Mouse (Mus musculus) adrenal gland, postnatal 4 days (tissue): ENCODE measurements around the gene Sh3pxd2a. TPM values are rescaled to one million over a fixed set of nuclear protein-coding genes. Genes with fewer than 3 reads are reported as not detected.
A peak's percentile ranks its signal among the peaks of the same experiment; 100 is the strongest.

Experiments
- DNase-seq, 2 experiments: peaks; one replicate each; pipeline ENCODE4 v3.0.0; 2021 to 2022; ENCODE audit warnings: low spot score in 2 of 2, mixed read lengths in 2 of 2
- total RNA-seq, 2 experiments: library from RNA; stranded (reverse); gene quantifications; 2 replicates each; pipeline ENCODE4 v1.2.3; 2021

The Sh3pxd2a gene
- total RNA-seq, 2 experiments from 2014 or later = 81.7 to 88.7 TPM

DNA sequence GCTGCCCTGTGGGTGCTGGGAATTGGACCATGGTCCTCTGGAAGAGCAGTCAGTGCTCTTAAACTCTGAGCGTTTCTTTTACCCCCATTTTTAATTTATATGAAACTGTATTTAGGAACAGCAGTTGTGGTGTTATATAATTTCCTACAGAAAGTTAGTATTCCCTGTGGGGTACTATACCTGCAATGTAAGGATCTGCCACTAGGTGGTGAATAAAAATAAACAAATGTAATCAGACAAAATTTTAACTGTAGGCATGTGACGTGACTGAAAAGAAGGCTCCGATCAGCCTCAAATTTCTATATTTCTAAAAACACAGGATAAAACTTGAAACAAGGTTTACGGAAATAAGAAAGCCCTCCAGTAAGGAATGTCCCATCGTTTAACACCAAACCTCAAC lies 81.9 kb downstream of the Sh3pxd2a start:
- no peak for DNase-seq

DNA sequence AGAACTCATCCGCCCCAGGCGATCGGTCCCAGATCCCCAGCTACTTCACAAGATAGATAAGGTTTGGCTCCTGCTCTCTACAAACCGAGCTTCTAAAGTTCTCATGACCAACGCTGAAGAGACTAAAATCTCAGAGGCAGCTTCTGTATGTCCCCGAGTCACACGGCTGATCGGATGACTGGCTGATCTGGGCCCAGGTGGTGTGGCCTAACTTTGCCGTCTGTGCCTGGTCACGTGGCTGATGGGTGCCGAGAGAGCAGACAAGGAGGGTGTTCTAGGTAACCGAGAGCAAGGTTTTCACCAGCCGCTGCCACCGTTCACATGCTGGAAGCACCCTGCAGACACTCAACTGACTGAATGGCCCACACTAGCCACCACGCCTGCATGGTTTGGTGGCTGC lies 83.2 kb downstream of the Sh3pxd2a start:
- no peak for DNase-seq

DNA sequence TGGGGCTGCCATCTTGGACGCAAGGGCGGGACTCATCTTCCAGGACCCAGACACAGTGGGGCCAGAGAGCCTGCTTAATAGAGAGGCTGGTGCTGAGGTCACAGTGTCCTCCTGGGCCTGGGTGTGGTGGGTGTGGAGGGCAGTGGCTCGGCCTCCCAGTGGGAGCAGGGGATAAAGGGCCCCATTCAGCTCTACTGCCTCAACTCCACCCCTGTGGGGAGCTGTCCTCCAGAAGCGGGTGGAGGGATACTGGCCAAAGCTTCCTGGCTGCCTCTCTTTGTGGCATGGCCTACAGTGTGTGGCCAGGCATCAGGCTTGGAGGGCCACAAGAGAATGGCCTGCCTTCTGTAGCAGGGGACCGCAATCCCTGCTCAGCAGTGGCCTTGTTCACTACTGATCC lies 85.1 kb downstream of the Sh3pxd2a start:
- no peak for DNase-seq

DNA sequence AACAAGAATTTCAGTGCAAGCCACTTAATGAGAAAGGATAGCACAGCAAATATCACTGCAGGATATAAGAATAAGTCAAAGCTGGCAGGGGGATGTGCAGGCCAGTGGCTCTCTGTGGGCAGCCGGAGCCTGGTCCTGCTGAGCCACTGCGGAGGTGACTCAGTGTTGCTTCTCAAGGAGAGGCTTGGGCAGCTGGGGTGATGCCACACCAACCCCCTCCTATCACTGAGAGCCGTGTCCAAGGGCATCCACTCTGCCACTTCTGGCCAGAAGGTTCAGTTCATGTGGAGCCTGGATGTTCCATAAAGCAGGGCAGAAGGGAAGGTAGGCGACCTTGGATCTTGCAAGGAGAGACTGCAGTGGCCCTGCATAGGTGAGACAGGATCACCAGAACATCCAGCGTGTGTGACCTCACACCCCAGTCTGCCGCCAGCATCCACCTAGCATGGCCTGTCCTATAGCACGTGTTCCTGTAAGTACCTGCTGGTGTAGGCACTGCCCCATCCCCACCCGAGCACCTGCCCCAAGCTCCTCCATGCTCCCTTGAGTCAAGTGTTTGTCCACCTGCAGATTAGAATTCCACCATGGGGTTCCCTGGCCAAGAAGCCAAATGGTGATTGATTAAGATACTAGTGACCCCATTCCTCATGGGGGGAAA lies 89.2 kb downstream of the Sh3pxd2a start:
- DNase-seq = no peak

DNA sequence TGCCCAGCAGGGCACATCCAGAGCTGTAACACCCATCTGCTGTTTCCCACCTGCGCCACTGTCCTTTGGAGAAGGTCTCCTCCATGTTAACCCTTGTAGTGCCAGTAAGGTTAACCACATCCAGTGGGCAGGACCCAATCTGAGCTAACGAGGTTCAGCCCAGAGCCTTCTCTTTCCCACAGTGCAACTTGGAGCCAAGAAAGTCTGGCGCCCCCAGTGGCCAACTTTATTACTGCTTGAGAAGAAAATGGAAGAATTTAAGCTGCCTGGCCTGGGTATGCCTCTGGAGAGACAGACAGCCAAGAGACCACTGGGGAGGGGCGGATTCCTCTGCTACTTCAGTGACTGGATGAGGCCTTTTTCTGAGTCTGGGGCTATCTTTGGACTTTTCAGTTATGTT lies 89.8 kb downstream of the Sh3pxd2a start:
- peak; percentile 28 to 29 for DNase-seq

DNA sequence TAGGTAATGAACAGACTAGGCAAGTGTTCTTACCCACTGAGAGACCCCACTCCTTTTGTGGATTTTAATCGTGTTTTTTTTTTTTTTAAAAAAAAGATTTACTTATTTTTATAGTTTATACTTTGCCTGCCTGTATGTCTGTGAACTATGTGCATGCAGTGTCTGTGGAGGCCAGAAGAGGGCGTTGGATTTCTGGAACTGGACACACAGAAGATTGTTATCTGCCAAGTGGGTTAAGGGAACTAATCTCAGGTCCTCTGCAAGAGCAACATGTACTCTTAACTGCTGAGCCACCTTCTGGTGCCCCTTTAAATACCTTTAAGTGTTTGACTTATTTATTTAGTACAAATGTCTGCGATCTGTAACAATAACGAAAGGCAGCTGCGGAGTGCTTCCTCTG lies 92.2 kb downstream of the Sh3pxd2a start:
- no peak for DNase-seq

DNA sequence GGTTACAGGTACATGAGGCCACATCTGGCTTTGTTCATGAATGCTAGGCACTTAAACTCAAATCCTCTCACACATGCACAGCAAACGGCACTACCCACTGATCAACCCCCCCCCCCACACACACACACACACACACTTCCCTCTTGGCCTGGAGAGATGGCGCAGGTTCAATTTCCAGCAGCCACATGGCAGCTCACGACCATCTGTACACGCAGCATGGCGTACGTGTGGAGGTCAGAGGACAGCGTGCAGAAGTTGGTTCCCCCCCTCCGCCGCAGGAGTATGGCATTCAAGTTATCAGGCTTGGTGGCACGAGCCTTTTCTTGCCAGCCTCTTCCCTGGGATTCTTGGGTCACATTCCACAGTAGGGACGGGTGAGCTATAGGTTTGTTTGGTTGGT lies 92.7 kb downstream of the Sh3pxd2a start:
- DNase-seq = no peak

DNA sequence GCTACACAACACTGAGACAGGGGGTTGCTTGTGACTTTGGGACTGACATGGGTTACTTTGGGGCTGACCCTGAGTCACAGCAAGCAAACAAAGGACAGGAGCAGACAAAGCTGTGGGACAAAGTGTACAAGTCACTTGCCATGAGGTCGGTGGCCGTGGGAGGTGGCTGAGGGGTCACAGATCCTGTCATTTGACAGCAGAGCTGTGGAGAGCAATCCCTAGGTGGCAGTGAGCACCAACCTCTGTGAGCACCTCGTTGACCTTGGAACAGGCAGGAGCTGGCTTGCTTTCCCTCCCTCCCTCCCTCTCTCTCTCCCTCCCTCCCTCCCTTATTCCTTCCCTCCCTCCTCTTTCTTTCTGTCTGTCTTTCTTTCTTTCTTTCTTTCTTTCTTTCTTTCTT lies 95.2 kb downstream of the Sh3pxd2a start:
- DNase-seq = no peak

DNA sequence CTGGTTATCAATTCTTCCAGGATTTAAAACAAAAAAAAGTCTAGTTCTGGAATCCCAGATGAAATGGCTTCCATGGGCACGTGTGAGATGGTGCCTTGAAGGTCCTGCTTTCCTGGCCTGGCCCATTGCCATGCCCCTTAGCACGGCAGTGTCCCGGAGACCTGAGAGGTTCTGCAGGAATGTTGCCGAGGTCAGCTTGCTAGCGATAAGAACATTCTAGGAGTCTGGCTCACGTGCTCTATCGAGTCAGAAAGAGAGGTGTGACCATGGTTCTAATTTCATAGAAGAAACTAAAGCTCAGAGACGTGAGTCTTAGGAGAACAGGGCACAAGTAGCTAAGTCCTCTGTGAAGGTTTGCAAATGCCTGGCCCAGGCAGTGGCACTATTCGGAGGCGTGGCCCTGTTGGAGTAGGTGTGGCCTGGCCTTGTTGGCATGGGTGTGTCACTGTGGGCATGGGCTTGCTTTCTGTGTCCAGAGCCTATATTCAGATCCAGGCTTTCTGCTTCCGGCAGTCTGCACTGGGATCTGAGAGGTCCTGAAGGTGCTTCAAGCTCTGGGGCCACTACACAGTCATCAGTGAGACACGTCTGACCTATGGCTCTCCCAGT lies 96.8 kb downstream of the Sh3pxd2a start:
- DNase-seq = no peak

DNA sequence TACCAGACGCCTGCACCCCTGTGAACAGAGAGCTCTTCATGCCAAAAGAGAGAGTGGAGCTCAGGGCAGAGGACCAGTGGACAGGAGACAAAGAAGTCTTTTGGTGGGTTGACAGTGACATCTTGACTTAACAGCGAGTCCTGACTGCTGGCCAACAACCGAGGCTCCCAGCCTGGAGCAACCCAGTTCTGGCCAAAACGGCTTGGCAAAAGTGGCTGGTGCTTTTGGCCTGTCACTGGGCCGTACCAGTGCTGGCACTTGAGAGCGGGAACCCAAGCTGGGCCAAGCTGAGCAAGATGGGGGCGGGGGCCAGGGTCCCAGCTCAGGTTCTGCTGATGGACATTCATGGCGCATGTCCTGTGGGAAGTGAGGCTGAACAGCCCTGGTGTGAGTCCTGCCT lies 97.6 kb downstream of the Sh3pxd2a start:
- no peak for DNase-seq

DNA sequence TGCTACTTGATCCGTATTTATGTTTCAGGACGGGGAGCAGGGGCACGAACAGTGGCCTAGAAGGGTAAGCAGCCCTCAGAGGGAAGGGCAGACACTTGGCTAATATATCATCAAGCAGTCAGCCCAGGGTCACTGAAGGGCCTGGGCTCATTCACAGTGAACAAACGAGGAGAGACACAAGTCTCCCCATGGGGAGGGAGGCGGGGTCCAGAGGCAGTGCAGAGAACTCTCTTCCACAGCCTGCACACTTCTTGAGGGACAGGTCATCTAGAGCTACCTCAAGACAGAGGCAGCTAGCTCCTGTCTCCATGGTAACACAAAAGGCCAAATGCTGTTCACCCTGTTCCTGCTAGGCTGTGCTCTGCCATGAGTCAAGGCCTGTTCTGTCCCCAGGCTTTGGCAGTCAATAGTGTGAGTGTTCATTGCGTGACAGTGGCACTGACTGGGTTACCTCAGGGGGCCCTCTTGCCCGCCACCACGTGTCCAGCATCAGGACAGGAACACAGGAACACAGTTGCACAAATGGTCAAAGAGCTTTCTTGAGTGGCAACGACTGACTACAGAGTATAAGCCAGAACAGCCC lies 101.0 kb downstream of the Sh3pxd2a start:
- DNase-seq = no peak

DNA sequence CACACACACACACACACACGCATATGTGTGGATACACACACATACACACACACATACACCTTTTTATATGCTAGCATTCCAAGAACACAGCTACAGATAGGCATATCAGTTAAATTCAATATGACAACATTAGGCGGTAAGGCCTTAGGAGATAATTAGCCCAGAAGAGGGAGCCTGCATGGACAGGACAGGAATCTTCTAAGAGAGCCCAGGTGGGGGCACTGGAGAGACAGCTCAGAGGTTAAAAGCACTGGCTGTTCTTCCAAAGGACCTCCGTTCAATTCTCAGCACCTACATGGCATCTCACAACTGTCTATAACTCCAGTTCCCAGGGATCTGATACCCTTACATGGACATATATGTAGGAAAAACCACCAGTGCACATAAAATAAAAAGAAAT lies 103.3 kb downstream of the Sh3pxd2a start:
- no peak for DNase-seq

DNA sequence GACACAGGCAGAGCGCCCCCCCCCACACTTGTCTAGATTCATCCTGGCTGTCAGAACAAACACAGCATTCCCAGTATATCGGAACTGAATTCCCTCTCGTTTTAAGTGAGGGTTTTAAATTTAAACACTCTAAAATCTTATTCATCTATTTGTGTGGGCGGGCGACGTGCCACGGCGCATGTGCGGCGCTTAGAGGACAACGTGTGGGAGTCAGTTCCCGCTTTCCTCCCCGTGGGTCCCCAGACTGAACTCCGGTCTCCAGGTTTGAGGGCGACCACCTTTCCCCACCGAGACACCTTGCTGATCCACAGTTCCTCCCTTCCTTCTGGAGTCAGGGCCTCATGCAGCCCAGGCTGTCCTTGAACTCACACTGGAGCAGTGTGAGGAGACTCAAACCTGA lies 104.2 kb downstream of the Sh3pxd2a start:
- DNase-seq = no peak

DNA sequence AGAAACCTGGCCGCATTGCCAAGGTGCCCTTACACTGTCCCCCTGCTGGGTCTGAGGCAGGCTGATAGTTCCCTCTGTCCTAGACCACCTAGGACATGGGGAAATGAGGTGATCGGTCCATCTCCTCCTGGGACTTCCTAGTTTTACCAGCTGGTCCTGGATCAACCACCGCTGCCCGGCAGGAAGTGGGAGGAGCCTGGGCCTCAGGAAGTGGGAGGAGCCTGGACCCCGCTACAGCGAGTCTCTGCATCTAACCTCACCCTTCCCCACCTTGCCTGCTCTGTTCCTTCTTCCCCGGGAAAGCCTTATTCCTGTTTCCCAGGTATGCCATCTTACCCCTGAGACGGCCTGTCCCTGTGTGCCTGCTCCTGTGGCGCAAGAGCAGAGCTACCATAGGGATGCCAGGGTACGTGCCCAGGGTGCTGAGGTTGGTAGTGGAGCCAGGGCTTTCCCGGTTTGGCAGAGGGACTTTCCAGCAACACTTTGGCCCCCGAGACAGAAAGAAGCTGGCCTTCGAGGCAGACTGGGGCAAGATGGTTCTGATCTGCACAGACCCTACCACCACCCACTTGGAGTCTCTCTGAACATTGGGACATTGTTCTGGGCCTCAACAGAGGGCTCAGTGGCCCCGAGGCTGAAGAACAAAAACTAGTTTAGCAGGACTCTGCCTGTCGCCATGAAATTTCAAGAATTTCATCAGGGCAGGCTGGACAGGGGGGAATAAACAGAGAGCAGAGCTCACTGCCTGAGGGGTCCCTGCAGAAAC lies 104.9 kb downstream of the Sh3pxd2a start:
- DNase-seq = no peak

DNA sequence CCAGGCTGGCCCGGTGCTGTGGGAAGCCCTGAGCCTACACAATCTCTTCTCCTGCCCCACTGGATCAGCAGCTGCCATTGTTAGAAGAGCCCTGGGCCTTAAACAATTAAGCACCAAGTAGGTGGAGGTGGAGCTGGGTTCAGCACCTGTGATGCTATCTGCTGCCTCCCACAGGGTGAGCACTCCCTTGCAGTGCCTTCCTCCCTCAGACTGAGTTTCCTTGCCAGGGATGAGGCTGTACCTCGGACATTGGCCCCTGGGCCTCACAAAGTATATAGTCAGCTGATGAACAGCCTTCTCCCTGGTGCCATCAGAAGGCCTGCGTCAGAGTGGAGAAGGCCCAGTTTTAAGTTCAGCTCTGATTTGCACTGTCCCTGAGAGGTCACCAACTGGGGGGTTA lies 106.9 kb downstream of the Sh3pxd2a start:
- no peak for DNase-seq

DNA sequence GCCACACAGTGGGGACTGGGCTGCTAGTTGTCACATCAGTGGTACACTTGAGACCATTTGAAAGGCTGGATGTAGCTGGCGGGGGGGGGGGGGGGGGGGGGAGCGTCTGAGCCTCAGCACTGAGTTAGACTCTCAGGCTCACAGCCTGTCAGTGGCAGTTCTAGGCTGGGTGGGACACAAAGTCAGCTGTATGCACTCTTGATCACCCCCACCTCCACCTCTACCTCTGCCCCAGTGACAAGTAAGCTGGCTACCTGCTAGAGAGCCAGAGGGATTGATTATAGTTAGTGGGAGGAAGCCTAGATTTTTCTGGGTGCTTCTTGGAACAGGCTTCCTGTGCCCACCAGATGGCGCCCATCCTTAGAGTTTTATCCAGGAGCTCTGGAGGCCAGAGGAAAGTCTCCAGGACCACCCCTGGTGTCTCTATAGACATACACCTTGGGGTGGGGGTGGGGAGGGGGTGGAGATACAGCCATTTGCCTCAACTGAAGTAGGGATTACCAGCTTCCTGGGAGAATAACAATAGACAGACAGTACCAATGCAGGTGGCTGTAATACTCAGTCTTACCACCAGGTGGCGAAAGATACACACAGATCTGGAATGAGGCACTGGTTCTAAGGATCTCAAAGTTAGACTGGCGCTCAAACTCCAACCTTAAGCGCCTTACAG lies 107.9 kb downstream of the Sh3pxd2a start:
- peak; percentile 35 to 58 for DNase-seq

DNA sequence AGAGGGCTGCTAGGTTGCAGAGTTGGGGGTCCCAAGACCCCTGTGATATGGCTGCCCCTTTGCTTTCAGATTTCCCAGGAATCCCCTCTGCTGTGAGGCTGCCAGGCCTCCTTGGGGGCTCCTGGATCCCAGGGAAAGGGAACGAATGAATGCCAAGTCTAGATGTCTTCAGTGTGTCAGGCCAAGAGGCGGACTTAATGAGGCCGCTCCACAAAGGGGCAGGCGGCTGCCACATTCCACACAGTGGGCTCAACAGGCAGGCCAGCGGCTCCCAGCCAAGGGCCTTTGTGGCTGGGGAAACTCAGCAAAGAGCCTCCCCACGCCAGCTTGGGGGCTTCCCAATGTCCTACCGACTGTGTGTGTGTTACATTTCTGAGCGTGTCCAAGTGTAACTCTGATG lies 109.7 kb downstream of the Sh3pxd2a start:
- no peak for DNase-seq

DNA sequence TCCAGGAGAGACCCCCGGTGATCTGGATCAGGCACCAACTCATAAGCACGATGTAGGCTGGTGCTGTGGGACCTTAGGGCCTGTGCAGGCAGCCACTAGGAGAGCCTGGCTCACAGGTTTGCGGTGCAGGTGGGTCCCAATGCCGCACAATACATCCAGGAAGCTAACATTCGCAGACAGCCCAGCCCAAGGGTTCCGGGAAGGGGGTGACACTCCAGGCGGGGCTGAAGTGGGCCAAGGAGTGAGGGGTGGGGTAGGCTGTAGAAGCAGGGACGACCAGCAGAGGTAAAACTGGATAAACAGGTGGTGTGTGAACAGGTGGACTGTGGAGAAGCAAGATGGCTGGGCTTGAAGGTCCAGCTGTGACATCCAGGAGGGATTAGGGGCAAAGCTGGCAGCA lies 115.2 kb downstream of the Sh3pxd2a start:
- no peak for DNase-seq

DNA sequence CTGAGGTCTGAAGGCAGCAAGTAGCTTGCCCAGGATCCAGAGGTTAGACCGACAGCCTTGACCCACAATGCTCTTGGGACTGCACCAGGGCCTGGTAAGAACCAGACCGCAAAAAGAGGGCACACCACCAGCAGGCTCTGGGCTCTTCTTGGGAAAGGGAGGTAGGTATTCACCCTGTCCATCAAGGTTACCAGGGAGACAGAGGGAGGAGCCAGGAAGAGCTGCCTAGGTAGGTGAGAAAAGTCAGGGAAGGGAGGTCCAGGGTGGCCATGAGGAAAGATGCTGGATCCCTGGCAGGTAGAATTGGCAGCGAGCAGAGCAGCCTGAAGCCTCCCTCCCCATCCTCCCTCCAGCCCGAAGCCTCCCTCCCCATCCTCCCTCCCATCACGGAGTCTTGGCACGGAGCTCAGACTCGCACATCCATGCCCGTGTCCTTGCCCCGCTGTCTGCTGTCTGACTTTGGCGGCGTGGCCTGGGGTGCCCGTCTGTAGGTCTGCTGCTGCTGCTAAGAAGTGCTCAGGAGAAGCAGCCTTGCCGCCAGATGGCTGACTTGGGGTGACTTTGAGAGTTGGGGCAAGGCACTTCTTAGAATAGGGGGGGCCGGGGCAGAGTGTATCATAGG lies 115.7 kb downstream of the Sh3pxd2a start:
- DNase-seq = peak in 1 of 2 experiments; percentile 37

DNA sequence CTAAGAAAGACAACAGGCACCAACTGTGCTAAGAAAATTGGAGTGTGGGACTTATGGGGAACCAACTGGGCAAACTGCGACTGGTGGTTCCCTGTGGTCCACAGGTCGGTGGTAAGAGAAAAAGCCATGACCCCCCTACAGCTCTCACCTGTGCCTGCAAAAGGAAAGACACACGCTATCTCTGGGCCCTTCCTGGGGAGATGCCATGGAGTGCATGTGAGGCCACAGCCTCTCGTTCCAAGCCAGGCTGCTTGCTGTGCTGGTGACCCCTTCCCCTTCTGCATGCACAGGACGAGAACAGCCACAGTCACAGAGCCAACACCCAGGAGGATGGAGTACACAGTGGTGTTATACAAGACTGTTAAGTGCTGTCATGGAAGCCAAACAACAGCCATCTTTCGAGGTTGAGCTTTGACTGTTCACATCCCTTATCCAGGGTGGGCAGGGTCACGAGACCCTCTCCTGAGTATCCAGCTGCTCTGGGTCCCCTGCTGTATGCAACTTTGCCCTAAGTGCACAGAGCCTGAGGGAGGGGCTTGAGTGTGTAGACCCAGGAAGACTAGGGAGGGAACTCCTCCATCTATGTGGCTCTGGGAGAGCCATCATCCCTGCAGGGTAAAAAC lies 117.1 kb downstream of the Sh3pxd2a start:
- no peak for DNase-seq

DNA sequence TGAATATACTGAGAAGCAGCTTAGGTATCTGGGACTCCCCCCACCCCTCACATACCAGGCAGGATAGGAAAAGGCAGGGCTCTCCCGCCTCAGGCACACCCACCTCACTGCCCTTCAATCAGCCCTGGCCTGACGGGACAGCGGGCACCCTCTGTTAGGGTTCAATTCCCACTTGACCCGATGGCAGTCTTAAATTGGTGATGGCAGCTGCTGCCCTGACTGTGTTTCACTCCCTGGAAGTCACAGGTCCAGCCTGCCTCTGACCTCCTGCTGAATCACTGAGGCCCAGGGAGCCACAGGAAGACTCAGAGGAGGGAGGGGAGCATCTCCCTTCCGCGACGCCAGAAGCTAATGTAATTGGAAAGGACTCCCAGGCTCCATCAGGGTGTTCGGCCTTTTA lies 117.6 kb downstream of the Sh3pxd2a start:
- no peak for DNase-seq
